Mouse (Mus musculus) heart, adult 2 months (tissue): ENCODE data around the gene Gm39566. TPM values are rescaled to one million over a fixed set of nuclear protein-coding genes. Genes with fewer than 3 reads are reported as not detected.

Experiments
- DNase-seq, 2 experiments: peaks; one replicate each; pipeline ENCODE4 v3.0.0; 2021
- H3K27ac ChIP-seq: fragments of 200-600 bp; 2 replicates; pipeline ENCODE4 v1.8.1; 2022
- H3K27me3 ChIP-seq: fragments of 200-500 bp; 2 replicates; pipeline ENCODE4 v1.6.1; 2012; ENCODE audit warnings: mild to moderate bottlenecking, low read length, inconsistent platforms, mixed read lengths; ENCODE audit not compliant: control insufficient read depth, insufficient read depth
- H3K36me3 ChIP-seq: fragments of 200-500 bp; 2 replicates; pipeline ENCODE4 v1.6.1; 2012; ENCODE audit warnings: low read length, inconsistent platforms; ENCODE audit not compliant: control insufficient read depth, insufficient read depth
- H3K4me1 ChIP-seq: fragments of 200-500 bp; 2 replicates; pipeline ENCODE4 v1.6.1; 2011; ENCODE audit warnings: low read length; ENCODE audit not compliant: control insufficient read depth, insufficient read depth
- H3K4me3 ChIP-seq: fragments of 200-600 bp; 2 replicates; pipeline ENCODE4 v1.8.1; 2022
- H3K79me2 ChIP-seq: fragments of 200-500 bp; replicated peaks from 2 replicates; pipeline ENCODE4 v1.6.1; 2012; ENCODE audit warnings: mild to moderate bottlenecking, inconsistent platforms, low read length, moderate library complexity, mixed read lengths; ENCODE audit not compliant: control insufficient read depth, insufficient read depth
- H3K9ac ChIP-seq: fragments of 200-500 bp; 2 replicates; pipeline ENCODE4 v1.6.1; 2012; ENCODE audit warnings: low read depth, mild to moderate bottlenecking, control low read depth, inconsistent platforms, low read length, mixed read lengths
- CTCF ChIP-seq: fragments of 200-600 bp; IDR thresholded peaks from 2 replicates; pipeline ENCODE4 v1.8.1; 2022; ENCODE audit warnings: antibody characterized with exemption, mild to moderate bottlenecking, moderate library complexity
- EP300 ChIP-seq: fragments of 200-500 bp; IDR thresholded peaks from 2 replicates; pipeline ENCODE4 v1.6.1; 2011; ENCODE audit warnings: low read depth, low read length, control low read depth; ENCODE audit not compliant: insufficient read depth
- POLR2A ChIP-seq: fragments of 200-500 bp; IDR thresholded peaks from 2 replicates; pipeline ENCODE4 v1.6.1; 2011; ENCODE audit warnings: mild to moderate bottlenecking, low read depth, low read length, control low read depth; ENCODE audit not compliant: insufficient read depth
- WGBS: fragments of 180-500 bp; shearing (Covaris S2); methylation state at CpG from one replicate; pipeline ENCODE4 v1.1.7; 2018; 5-methylcytosine and 5-hydroxymethylcytosine counted together
- intact Hi-C: fragments of 180-260 bp; cut with DNase I; formaldehyde crosslinking; loops from one replicate; pipeline ENCODE4 v1.15.1; 2025
- polyA plus RNA-seq: library from polyadenylated mRNA; depleted of rRNA; stranded (reverse); fragments of >200 nt; gene quantifications from 2 replicates; pipeline ENCODE4 v1.2.3, GENCODE M21; 2012
- total RNA-seq, 2 experiments: library from RNA; stranded (reverse); gene quantifications; 2 replicates each; pipeline ENCODE4 v1.2.3; 2021

The Gm39566 gene
- total and polyA plus RNA-seq, 3 experiments, result 0.02 TPM; not detected in 2

- H3K36me3 ChIP-seq, result peaks cover 2% of the 10 kb centered on the region; the same call in 1 of the 2 replicates
- WGBS, result 39% methylated on average over 4 of the region's 4 CpGs
- DNase-seq, result no peak
- no peak overlapping the region for H3K4me3 ChIP-seq
- H3K27me3 ChIP-seq, result no peaks in the 10 kb centered on the region; the same call in 1 of the 2 replicates
- no peak overlapping the region for H3K27ac ChIP-seq
- intact Hi-C loops, result loop anchor here (2.0 kb wide), 2 partner anchors 33 to 43 kb away; partner anchors contain the start of gene Tmem95
- no peak overlapping the region for H3K9ac ChIP-seq
- H3K4me1 ChIP-seq, result peaks cover 2% of the 10 kb centered on the region
- TF ChIP-seq CTCF (no peak), EP300 (no peak), POLR2A (no peak)
- no peaks in the 10 kb centered on the region for H3K79me2 ChIP-seq
These were observed 20.9 kb upstream of the Gm39566 start for GRCm38 (mm10) chr11:69835966-69836335.

DNA sequence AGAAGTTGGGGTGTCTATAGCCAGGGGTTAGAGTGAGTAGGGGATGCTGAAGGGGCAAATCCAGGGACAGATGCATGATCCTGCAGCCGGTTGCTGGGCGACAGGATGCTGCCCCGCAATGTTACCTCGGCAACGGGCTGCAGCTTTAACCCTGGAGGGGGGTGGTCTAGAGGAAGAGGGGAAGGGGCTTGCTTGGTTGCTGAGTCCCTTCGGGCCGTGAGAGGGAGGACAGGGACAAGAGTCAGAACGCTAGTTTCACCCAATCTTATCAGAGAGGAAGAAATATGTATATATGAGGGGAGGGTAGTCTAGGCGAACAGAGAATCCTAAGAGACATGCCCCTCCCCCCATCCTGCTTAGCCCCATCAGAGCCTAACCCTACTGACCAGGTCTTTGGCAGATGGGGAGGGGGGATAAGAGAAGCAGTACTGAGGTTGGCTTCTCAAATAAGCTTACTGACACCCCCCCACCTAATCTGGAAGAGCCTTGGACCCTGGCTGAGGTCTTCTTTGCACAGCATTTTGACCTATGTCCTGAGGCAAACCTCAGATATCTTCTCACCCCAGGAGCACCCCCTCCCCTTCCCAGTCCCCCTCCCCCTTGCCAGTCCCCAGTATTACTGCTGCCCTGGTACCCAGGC lies 20.3 kb upstream of the Gm39566 start:
- no peak overlapping the region for H3K9ac ChIP-seq
- H3K36me3 ChIP-seq, result peaks cover 2% of the 10 kb centered on the region; the same call in 1 of the 2 replicates
- no peaks in the 10 kb centered on the region; the same call in 1 of the 2 replicates for H3K27me3 ChIP-seq
- 57% methylated on average over 9 of the region's 9 CpGs for WGBS
- no peak overlapping the region for H3K27ac ChIP-seq
- no peak for DNase-seq
- H3K79me2 ChIP-seq, result no peaks in the 10 kb centered on the region
- TF ChIP-seq POLR2A (no peak), EP300 (no peak), CTCF (no peak)
- peaks cover 2% of the 10 kb centered on the region for H3K4me1 ChIP-seq
- intact Hi-C loops, result no loop called here
- H3K4me3 ChIP-seq, result no peak overlapping the region

- no peaks in the 10 kb centered on the region; the same call in 1 of the 2 replicates for H3K27me3 ChIP-seq
- H3K27ac ChIP-seq, result no peak overlapping the region
- H3K79me2 ChIP-seq, result no peaks in the 10 kb centered on the region
- 36% methylated on average over 42 of the region's 48 CpGs for WGBS
- TF ChIP-seq EP300 (no peak), POLR2A (no peak), CTCF (no peak)
- peaks cover 1% of the 10 kb centered on the region; the same call in 1 of the 2 replicates for H3K36me3 ChIP-seq
- no peak overlapping the region; the same call in 1 of the 2 replicates for H3K4me3 ChIP-seq
- H3K9ac ChIP-seq, result peak overlapping the region; percentile 36
- peak in 1 of 2 experiments; percentile 30 for DNase-seq
- peaks cover 2% of the 10 kb centered on the region for H3K4me1 ChIP-seq
- intact Hi-C loops, result no loop called here
These were observed 19.0 kb upstream of the Gm39566 start for GRCm38 (mm10) chr11:69834001-69834549.

- TF ChIP-seq EP300, result no peak
- TF ChIP-seq CTCF, result no peak
- no peak for TF ChIP-seq POLR2A
- 73% methylated on average over 8 of the region's 8 CpGs for WGBS
- Histone ChIP-seq H3K36me3 (no peaks in the 10 kb centered on the region), H3K79me2 (no peaks in the 10 kb centered on the region), H3K9ac (no peak overlapping the region; the same call in 1 of the 2 replicates), H3K4me3 (no peak overlapping the region; the same call in 1 of the 2 replicates), H3K4me1 (no peaks in the 10 kb centered on the region; the same call in 1 of the 2 replicates), H3K27me3 (no peaks in the 10 kb centered on the region; the same call in 1 of the 2 replicates), H3K27ac (no peak overlapping the region)
- intact Hi-C loops, result no loop called here
- DNase-seq, result no peak
These were observed 18.5 kb upstream of the Gm39566 start for GRCm38 (mm10) chr11:69833554-69833953.

GRCm38 (mm10) chr11:69828832-69829231 lies 13.7 kb upstream of the Gm39566 start:
- DNase-seq, result no peak
- WGBS, result 91% methylated on average over 5 of the region's 5 CpGs
- intact Hi-C loops, result no loop called here
- H3K4me3 ChIP-seq, result no peak overlapping the region
- no peak for TF ChIP-seq POLR2A
- TF ChIP-seq EP300, result no peak
- no peak for TF ChIP-seq CTCF
- H3K79me2 ChIP-seq, result no peaks in the 10 kb centered on the region
- H3K9ac ChIP-seq, result no peak overlapping the region
- H3K36me3 ChIP-seq, result no peaks in the 10 kb centered on the region
- no peaks in the 10 kb centered on the region for H3K4me1 ChIP-seq
- no peak overlapping the region for H3K27ac ChIP-seq
- no peaks in the 10 kb centered on the region; the same call in 1 of the 2 replicates for H3K27me3 ChIP-seq

- Histone ChIP-seq H3K9ac (no peak overlapping the region), H3K36me3 (no peaks in the 10 kb centered on the region), H3K27me3 (no peaks in the 10 kb centered on the region), H3K79me2 (no peaks in the 10 kb centered on the region), H3K4me3 (no peak overlapping the region), H3K27ac (no peak overlapping the region), H3K4me1 (no peaks in the 10 kb centered on the region)
- TF ChIP-seq POLR2A, result no peak
- no peak for TF ChIP-seq EP300
- TF ChIP-seq CTCF, result no peak
- 66% methylated on average over 2 of the region's 2 CpGs for WGBS
- no peak for DNase-seq
- intact Hi-C loops, result no loop called here
These were observed 8.4 kb upstream of the Gm39566 start for GRCm38 (mm10) chr11:69823456-69823855.
